ENCODE assay signal across 10 mouse cellular contexts in the genomic region with DNA sequence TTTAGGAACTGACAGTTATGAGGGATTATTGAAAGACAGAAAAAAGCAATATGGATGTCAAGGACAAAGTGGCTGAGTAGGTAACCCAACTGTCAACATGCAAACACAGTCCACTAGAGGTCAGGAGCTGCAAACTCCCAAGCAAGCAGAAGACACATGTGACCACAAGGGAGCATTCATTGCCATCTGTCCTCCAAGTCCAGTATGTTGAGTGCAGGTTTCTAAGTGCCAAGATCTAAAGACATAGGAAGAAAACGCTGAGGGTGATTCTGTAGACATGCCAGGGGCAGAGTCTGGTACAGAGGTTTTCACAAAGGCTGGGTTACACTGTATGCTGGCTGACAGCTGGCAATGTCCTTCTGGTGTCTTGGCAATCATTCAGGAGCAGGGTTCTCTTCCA. TPM values are rescaled to one million over a fixed set of nuclear protein-coding genes. Genes with fewer than 3 reads are reported as not detected.
A peak's percentile ranks its signal among the peaks of the same experiment; 100 is the strongest.
DNase-seq lines count a peak whose midpoint lies in the region; ATAC-seq and TF ChIP-seq lines count a peak whose summit lies in the region.
"Had no signal": no experiment of that assay in that cellular context is flagged by ENCODE, and none has a peak within 500 bp of the region (broad histone marks: within the 10 kb centered on the region; RNA-seq: fewer than 3 reads in every experiment).

No protein-coding gene starts in this region.

- peak; percentile 46; the same call in 1 of the 2 replicates for ATAC-seq in kidney, postnatal 0 days (replicated peaks; ENCODE audit: low FRiP score, low read depth)
- ATAC-seq in activated CD4-positive, CD25-positive, alpha-beta regulatory T cell, adult 4 months = no peak

- TF ChIP-seq CTCF in gastrocnemius, adult 2 months (IDR thresholded peaks at IDR 0.05) = peak; percentile 52
- TF ChIP-seq CTCF in bone marrow, adult 2 months (IDR thresholded peaks at IDR 0.05; ENCODE audit: control insufficient read depth, insufficient read depth, low read length) = peak; percentile 17; the same call in 1 of the 2 replicates
- TF ChIP-seq CTCF in kidney, postnatal 0 days (IDR thresholded peaks at IDR 0.05; ENCODE audit: low read depth) = peak; percentile 81

- no peak overlapping the region for H3K27ac ChIP-seq in gastrocnemius, adult 2 months
- H3K27ac ChIP-seq in bone marrow, adult 2 months (ENCODE audit: control insufficient read depth, insufficient read depth, low read depth, low read length, poor library complexity) = no peak overlapping the region
- no peak overlapping the region for H3K27ac ChIP-seq in kidney, postnatal 0 days

- H3K36me3 ChIP-seq in kidney, postnatal 0 days (ENCODE audit: insufficient read depth, low read length) = no peaks in the 10 kb centered on the region

- no peaks in the 10 kb centered on the region for H3K9me3 ChIP-seq in kidney, postnatal 0 days (replicated peaks; ENCODE audit: low read length)

- intact Hi-C loops in gastrocnemius, adult 2 months (cut with DNase I) = loop anchor here (5.0 kb wide), 1 partner anchor 165 kb away; a partner anchor contains a TSS

- H3K4me2 ChIP-seq in kidney, postnatal 0 days (ENCODE audit: low read length) = no peak overlapping the region

- no peak for TF ChIP-seq POLR2A in bone marrow, adult 2 months (IDR thresholded peaks at IDR 0.05; ENCODE audit: borderline replicate concordance, control insufficient read depth, low read depth, low read length)

- no peaks in the 10 kb centered on the region for H3K4me1 ChIP-seq in bone marrow, adult 2 months (ENCODE audit: control insufficient read depth, insufficient read depth, low read length)
- H3K4me1 ChIP-seq in kidney, postnatal 0 days (replicated peaks; ENCODE audit: insufficient read depth, low read length) = no peaks in the 10 kb centered on the region

- no peaks in the 10 kb centered on the region for H3K27me3 ChIP-seq in kidney, postnatal 0 days (ENCODE audit: insufficient read depth, low read length)

- no peak for DNase-seq in gastrocnemius, adult 2 months
- DNase-seq in gastrocnemius, postnatal 10 days = no peak
- peak; percentile 3 for DNase-seq in lung, postnatal 10 days
- DNase-seq in lung, postnatal 25 days (ENCODE audit: low spot score) = no peak
- DNase-seq in kidney, postnatal 0 days (ENCODE audit: low spot score) = peak; percentile 44
- no peak for DNase-seq in spleen, adult 18-20 months

- WGBS in bone marrow, adult 2 months = 38% methylated on average over 1 of the region's 1 CpGs
- WGBS in kidney, postnatal 0 days = 60% methylated on average over 1 of the region's 1 CpGs

- H3K4me3 ChIP-seq in gastrocnemius, adult 2 months = no peak overlapping the region
- no peak overlapping the region for H3K4me3 ChIP-seq in bone marrow, adult 2 months (replicated peaks; ENCODE audit: control insufficient read depth, low read depth, low read length)
- no peak overlapping the region for H3K4me3 ChIP-seq in kidney, postnatal 0 days (replicated peaks; ENCODE audit: low read depth, low read length)

- H3K9ac ChIP-seq in kidney, postnatal 0 days (ENCODE audit: low read depth, low read length) = no peak overlapping the region

RNA-seq across cellular contexts. Expression of a gene that starts 9.8 kb away (rescaled TPM):
- total RNA-seq in gastrocnemius, adult 2 months (2021) = not detected
- not detected for total RNA-seq in gastrocnemius, postnatal 10 days (2021)
- polyA plus RNA-seq in bone marrow, adult 2 months (2011; ENCODE audit: insufficient read depth, insufficient read length, low replicate concordance, missing spikeins) = not detected in 2 replicates
- polyA plus RNA-seq in kidney, postnatal 0 days (2015; fragmentation: Nextera tagmentation; extraction: Ambion mirVana) = not detected in 2 replicates
- polyA plus RNA-seq in activated CD4-positive, CD25-positive, alpha-beta regulatory T cell, adult 4 months (2017; shearing (Covaris generic)) = not detected
- total RNA-seq: MEL had no signal
- polyA plus RNA-seq: limb, embryonic 11.5 days had no signal

RNA-seq across cellular contexts. Expression of a gene that starts 14.0 kb away (rescaled TPM):
- not detected for total RNA-seq in gastrocnemius, adult 2 months (2021)
- total RNA-seq in gastrocnemius, postnatal 10 days (2021) = not detected
- not detected in 2 replicates for polyA plus RNA-seq in bone marrow, adult 2 months (2011; ENCODE audit: insufficient read depth, insufficient read length, low replicate concordance, missing spikeins)
- not detected in 2 replicates for polyA plus RNA-seq in kidney, postnatal 0 days (2015; fragmentation: Nextera tagmentation; extraction: Ambion mirVana)
- not detected for polyA plus RNA-seq in activated CD4-positive, CD25-positive, alpha-beta regulatory T cell, adult 4 months (2017; shearing (Covaris generic))
- total RNA-seq: MEL had no signal
- polyA plus RNA-seq: limb, embryonic 11.5 days had no signal

RNA-seq across cellular contexts. Expression of a gene that starts 30.0 kb away (rescaled TPM):
- not detected for total RNA-seq in gastrocnemius, adult 2 months (2021)
- total RNA-seq in gastrocnemius, postnatal 10 days (2021) = under 1 TPM in 1 of 2 experiments, not detected in 1; 0.28 TPM
- polyA plus RNA-seq in bone marrow, adult 2 months (2011; ENCODE audit: insufficient read depth, insufficient read length, low replicate concordance, missing spikeins) = not detected in 2 replicates
- polyA plus RNA-seq in kidney, postnatal 0 days (2015; fragmentation: Nextera tagmentation; extraction: Ambion mirVana) = not detected in 2 replicates
- not detected for polyA plus RNA-seq in activated CD4-positive, CD25-positive, alpha-beta regulatory T cell, adult 4 months (2017; shearing (Covaris generic))
- total RNA-seq: MEL had no signal
- polyA plus RNA-seq: limb, embryonic 11.5 days had no signal

RNA-seq across cellular contexts. Expression of a gene that starts 45.3 kb away (rescaled TPM):
- total RNA-seq in gastrocnemius, adult 2 months (2021) = not detected
- total RNA-seq in gastrocnemius, postnatal 10 days (2021) = not detected
- not detected in 2 replicates for polyA plus RNA-seq in bone marrow, adult 2 months (2011; ENCODE audit: insufficient read depth, insufficient read length, low replicate concordance, missing spikeins)
- not detected in 2 replicates for polyA plus RNA-seq in kidney, postnatal 0 days (2015; fragmentation: Nextera tagmentation; extraction: Ambion mirVana)
- not detected for polyA plus RNA-seq in activated CD4-positive, CD25-positive, alpha-beta regulatory T cell, adult 4 months (2017; shearing (Covaris generic))
- total RNA-seq: MEL had no signal
- polyA plus RNA-seq: limb, embryonic 11.5 days had no signal

RNA-seq across cellular contexts. Expression of a gene that starts 50.3 kb away (rescaled TPM):
- not detected for total RNA-seq in gastrocnemius, adult 2 months (2021)
- total RNA-seq in gastrocnemius, postnatal 10 days (2021) = not detected
- not detected in 2 replicates for polyA plus RNA-seq in bone marrow, adult 2 months (2011; ENCODE audit: insufficient read depth, insufficient read length, low replicate concordance, missing spikeins)
- polyA plus RNA-seq in kidney, postnatal 0 days (2015; fragmentation: Nextera tagmentation; extraction: Ambion mirVana) = not detected in 2 replicates
- polyA plus RNA-seq in activated CD4-positive, CD25-positive, alpha-beta regulatory T cell, adult 4 months (2017; shearing (Covaris generic)) = not detected
- total RNA-seq: MEL had no signal
- polyA plus RNA-seq: limb, embryonic 11.5 days had no signal

Comparison
In these comparisons a context has a peak if more than half of its experiments do, and no peak if none do; other contexts are left out.
1. DNase-seq: peak in lung, postnatal 10 days (single experiment) and kidney, postnatal 0 days (single experiment); none in gastrocnemius, adult 2 months (single experiment), gastrocnemius, postnatal 10 days (single experiment), lung, postnatal 25 days (single experiment) and spleen, adult 18-20 months (0 of 2).
2. CTCF ChIP-seq: peak in every context shown above with its lines; median percentile 81 in kidney, postnatal 0 days; 52 in gastrocnemius, adult 2 months; 17 in bone marrow, adult 2 months.